Mouse (Mus musculus): ENCODE measurements around the gene Mkrn2. TPM values are rescaled to one million over a fixed set of nuclear protein-coding genes. Genes with fewer than 3 reads are reported as not detected.

Gene Mkrn2
- polyA plus RNA-seq, 1 experiment: 42.8 TPM

GRCm38 (mm10) chr6:115607429-115607828 is 5.7 kb downstream of the Mkrn2 start:
- H3K4me1 ChIP-seq (ENCODE audit: control insufficient read depth, insufficient read depth, insufficient read length): peaks cover 5% of the 10 kb centered on the region; the same call in 1 of the 2 replicates
- H3K36me3 ChIP-seq (ENCODE audit: control insufficient read depth, insufficient read depth, low read length): peaks cover 16% of the 10 kb centered on the region
- 88% methylated on average over 4 of the region's 4 CpGs for WGBS
- no peak for TF ChIP-seq CTCF (IDR thresholded peaks at IDR 0.05; ENCODE audit: extremely low read depth, insufficient read depth, insufficient read length, insufficient replicate concordance)
- TF ChIP-seq POLR2A (IDR thresholded peaks at IDR 0.05; ENCODE audit: low read depth, low read length): no peak
- no peak overlapping the region for H3K27ac ChIP-seq (ENCODE audit: insufficient read depth, low read length)
- H3K27me3 ChIP-seq (ENCODE audit: control insufficient read depth, insufficient read depth, low read length): no peaks in the 10 kb centered on the region
- H3K4me3 ChIP-seq (ENCODE audit: extremely low read depth, insufficient read depth, insufficient read length): no peak overlapping the region
- no peak for DNase-seq (ENCODE audit: low read depth in 1 of 2, low spot score in 2 of 2)

GRCm38 (mm10) chr6:115609121-115609520 is 7.4 kb downstream of the Mkrn2 start:
- Histone ChIP-seq H3K27ac (ENCODE audit: insufficient read depth, low read length) (no peak overlapping the region), H3K36me3 (ENCODE audit: control insufficient read depth, insufficient read depth, low read length) (peaks cover 29% of the 10 kb centered on the region), H3K27me3 (ENCODE audit: control insufficient read depth, insufficient read depth, low read length) (no peaks in the 10 kb centered on the region), H3K4me1 (ENCODE audit: control insufficient read depth, insufficient read depth, insufficient read length) (no peaks in the 10 kb centered on the region), H3K4me3 (ENCODE audit: extremely low read depth, insufficient read depth, insufficient read length) (no peak overlapping the region)
- DNase-seq (ENCODE audit: low read depth in 1 of 2, low spot score in 2 of 2): no peak
- WGBS: 89% methylated on average over 3 of the region's 3 CpGs
- TF ChIP-seq CTCF (IDR thresholded peaks at IDR 0.05; ENCODE audit: extremely low read depth, insufficient read depth, insufficient read length, insufficient replicate concordance): peak; percentile 25; the same call in 1 of the 2 replicates
- no peak for TF ChIP-seq POLR2A (IDR thresholded peaks at IDR 0.05; ENCODE audit: low read depth, low read length)

GRCm38 (mm10) chr6:115610301-115610700 is 8.6 kb downstream of the Mkrn2 start:
- Histone ChIP-seq H3K36me3 (ENCODE audit: control insufficient read depth, insufficient read depth, low read length) (peaks cover 34% of the 10 kb centered on the region), H3K4me3 (ENCODE audit: extremely low read depth, insufficient read depth, insufficient read length) (no peak overlapping the region), H3K27me3 (ENCODE audit: control insufficient read depth, insufficient read depth, low read length) (no peaks in the 10 kb centered on the region), H3K27ac (ENCODE audit: insufficient read depth, low read length) (no peak overlapping the region), H3K4me1 (ENCODE audit: control insufficient read depth, insufficient read depth, insufficient read length) (no peaks in the 10 kb centered on the region)
- no peak for DNase-seq (ENCODE audit: low read depth in 1 of 2, low spot score in 2 of 2)
- TF ChIP-seq POLR2A (IDR thresholded peaks at IDR 0.05; ENCODE audit: low read depth, low read length): no peak
- no peak for TF ChIP-seq CTCF (IDR thresholded peaks at IDR 0.05; ENCODE audit: extremely low read depth, insufficient read depth, insufficient read length, insufficient replicate concordance)
- 95% methylated on average over 5 of the region's 5 CpGs for WGBS

- Histone ChIP-seq H3K27me3 (ENCODE audit: control insufficient read depth, insufficient read depth, low read length) (no peaks in the 10 kb centered on the region), H3K4me1 (ENCODE audit: control insufficient read depth, insufficient read depth, insufficient read length) (no peaks in the 10 kb centered on the region), H3K27ac (ENCODE audit: insufficient read depth, low read length) (no peak overlapping the region), H3K4me3 (ENCODE audit: extremely low read depth, insufficient read depth, insufficient read length) (no peak overlapping the region), H3K36me3 (ENCODE audit: control insufficient read depth, insufficient read depth, low read length) (peaks cover 52% of the 10 kb centered on the region)
- TF ChIP-seq CTCF (IDR thresholded peaks at IDR 0.05; ENCODE audit: extremely low read depth, insufficient read depth, insufficient read length, insufficient replicate concordance) (no peak), POLR2A (IDR thresholded peaks at IDR 0.05; ENCODE audit: low read depth, low read length) (no peak)
- no peak for DNase-seq (ENCODE audit: low read depth in 1 of 2, low spot score in 2 of 2)
Observed at GRCm38 (mm10) chr6:115613793-115614192, 12.1 kb downstream of the Mkrn2 start.

GRCm38 (mm10) chr6:115615983-115616382 is 14.3 kb downstream of the Mkrn2 start:
- DNase-seq (ENCODE audit: low read depth in 1 of 2, low spot score in 2 of 2): no peak
- H3K27ac ChIP-seq (ENCODE audit: insufficient read depth, low read length): no peak overlapping the region
- H3K36me3 ChIP-seq (ENCODE audit: control insufficient read depth, insufficient read depth, low read length): peaks cover 57% of the 10 kb centered on the region
- WGBS: 75% methylated on average over 3 of the region's 3 CpGs
- TF ChIP-seq POLR2A (IDR thresholded peaks at IDR 0.05; ENCODE audit: low read depth, low read length) (no peak), CTCF (IDR thresholded peaks at IDR 0.05; ENCODE audit: extremely low read depth, insufficient read depth, insufficient read length, insufficient replicate concordance) (no peak)
- H3K4me3 ChIP-seq (ENCODE audit: extremely low read depth, insufficient read depth, insufficient read length): no peak overlapping the region
- H3K27me3 ChIP-seq (ENCODE audit: control insufficient read depth, insufficient read depth, low read length): no peaks in the 10 kb centered on the region
- peaks cover 4% of the 10 kb centered on the region; the same call in 1 of the 2 replicates for H3K4me1 ChIP-seq (ENCODE audit: control insufficient read depth, insufficient read depth, insufficient read length)

- WGBS: 33% methylated on average over 10 of the region's 10 CpGs
- Histone ChIP-seq H3K4me3 (ENCODE audit: extremely low read depth, insufficient read depth, insufficient read length) (no peak overlapping the region), H3K27ac (ENCODE audit: insufficient read depth, low read length) (no peak overlapping the region), H3K4me1 (ENCODE audit: control insufficient read depth, insufficient read depth, insufficient read length) (peaks cover 4% of the 10 kb centered on the region; the same call in 1 of the 2 replicates), H3K27me3 (ENCODE audit: control insufficient read depth, insufficient read depth, low read length) (no peaks in the 10 kb centered on the region), H3K36me3 (ENCODE audit: control insufficient read depth, insufficient read depth, low read length) (peaks cover 49% of the 10 kb centered on the region)
- no peak for DNase-seq (ENCODE audit: low read depth in 1 of 2, low spot score in 2 of 2)
- TF ChIP-seq POLR2A (IDR thresholded peaks at IDR 0.05; ENCODE audit: low read depth, low read length): no peak
- no peak for TF ChIP-seq CTCF (IDR thresholded peaks at IDR 0.05; ENCODE audit: extremely low read depth, insufficient read depth, insufficient read length, insufficient replicate concordance)
Observed at GRCm38 (mm10) chr6:115619818-115620217, 18.1 kb downstream of the Mkrn2 start.

GRCm38 (mm10) chr6:115620942-115621341 is 19.2 kb downstream of the Mkrn2 start:
- Histone ChIP-seq H3K36me3 (ENCODE audit: control insufficient read depth, insufficient read depth, low read length) (peaks cover 56% of the 10 kb centered on the region), H3K4me1 (ENCODE audit: control insufficient read depth, insufficient read depth, insufficient read length) (peaks cover 4% of the 10 kb centered on the region; the same call in 1 of the 2 replicates), H3K27me3 (ENCODE audit: control insufficient read depth, insufficient read depth, low read length) (no peaks in the 10 kb centered on the region), H3K27ac (ENCODE audit: insufficient read depth, low read length) (no peak overlapping the region), H3K4me3 (ENCODE audit: extremely low read depth, insufficient read depth, insufficient read length) (no peak overlapping the region)
- TF ChIP-seq POLR2A (IDR thresholded peaks at IDR 0.05; ENCODE audit: low read depth, low read length): no peak
- no peak for TF ChIP-seq CTCF (IDR thresholded peaks at IDR 0.05; ENCODE audit: extremely low read depth, insufficient read depth, insufficient read length, insufficient replicate concordance)
- 38% methylated on average over 1 of the region's 1 CpGs for WGBS
- no peak for DNase-seq (ENCODE audit: low read depth in 1 of 2, low spot score in 2 of 2)

Measured in spleen, adult 2 months (tissue).